Mouse (Mus musculus): ENCODE results near the gene Ubr3.

DNA sequence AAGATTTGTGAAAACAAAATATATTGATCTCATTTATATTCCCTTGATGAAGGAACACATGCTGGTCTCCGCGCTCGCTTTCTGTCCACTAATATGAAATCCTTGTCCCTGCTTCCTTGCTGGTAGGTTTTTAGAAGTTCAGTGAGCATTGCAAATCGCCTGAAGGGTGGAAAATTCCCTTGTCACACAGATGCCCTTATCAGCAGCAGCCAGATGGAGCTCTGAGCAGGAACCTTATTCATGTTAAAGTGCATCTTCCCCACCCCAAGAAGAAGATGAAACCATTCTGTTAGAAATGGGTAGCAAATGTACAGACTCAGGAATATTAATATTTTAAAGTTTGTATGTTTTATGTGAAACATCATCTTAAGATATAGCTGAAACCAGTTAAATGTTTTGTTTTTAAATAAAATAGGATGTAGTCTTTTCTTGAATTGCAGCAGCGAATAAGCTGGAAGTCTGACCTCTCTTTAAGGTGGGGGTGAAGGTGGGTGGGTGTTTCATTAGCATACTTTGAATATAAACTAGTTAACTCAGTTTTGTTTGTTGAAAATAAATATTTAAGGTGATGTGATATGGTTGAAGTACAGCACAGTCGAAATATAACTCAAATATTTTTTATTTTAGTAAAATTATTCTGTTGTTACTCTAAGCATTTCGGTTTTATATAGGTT lies 102.2 kb downstream of the Ubr3 start:
- no peak for TF ChIP-seq CTCF (IDR thresholded peaks at IDR 0.05; ENCODE audit: low read depth, low read length)
- no peak for TF ChIP-seq GATA1 (IDR thresholded peaks at IDR 0.05; ENCODE audit: borderline replicate concordance, low read length)
